Mouse (Mus musculus) gastrocnemius, postnatal 14 days (tissue): ENCODE data around the gene Zfp651. TPM values are rescaled to one million over a fixed set of nuclear protein-coding genes. Genes with fewer than 3 reads are reported as not detected.

Source experiments
- DNase-seq: peaks from one replicate; pipeline ENCODE4 v3.0.0; 2021; ENCODE audit warnings: mixed read lengths
- intact Hi-C: fragments of 180-260 bp; cut with DNase I; formaldehyde crosslinking; loops from one replicate; pipeline ENCODE4 v1.15.1; 2025; ENCODE audit warnings: low total_unique reads
- total RNA-seq, 2 experiments: library from RNA; stranded (reverse); gene quantifications; 2 replicates each; pipeline ENCODE4 v1.2.3; 2021

Zfp651 gene
- total RNA-seq, 2 experiments from 2014 or later: 51.5 to 56.1 TPM

- intact Hi-C loops: no loop called here
- DNase-seq: no peak
Observed at GRCm38 (mm10) chr9:121802747-121803146, 43.6 kb downstream of the Zfp651 start.

GRCm38 (mm10) chr9:121807546-121807945 lies 48.4 kb downstream of the Zfp651 start:
- no peak for DNase-seq
- intact Hi-C loops: no loop called here

GRCm38 (mm10) chr9:121807947-121808346 lies 48.8 kb downstream of the Zfp651 start:
- intact Hi-C loops: no loop called here
- DNase-seq: no peak

- intact Hi-C loops: no loop called here
- no peak for DNase-seq
Observed at GRCm38 (mm10) chr9:121808511-121808910, 49.4 kb downstream of the Zfp651 start.

- DNase-seq: no peak
Observed at GRCm38 (mm10) chr9:121810081-121810821, 51.1 kb downstream of the Zfp651 start.

GRCm38 (mm10) chr9:121815183-121815582 lies 56.1 kb downstream of the Zfp651 start:
- intact Hi-C loops: no loop called here

More at GRCm38 (mm10) chr9:121810081-121810821, 51.1 kb downstream of the Zfp651 start:
- intact Hi-C loops: no loop called here

GRCm38 (mm10) chr9:121819073-121819770 lies 60.1 kb downstream of the Zfp651 start:
- no peak for DNase-seq
- intact Hi-C loops: no loop called here

More at GRCm38 (mm10) chr9:121815183-121815582, 56.1 kb downstream of the Zfp651 start:
- DNase-seq: no peak

GRCm38 (mm10) chr9:121819771-121820471 lies 60.8 kb downstream of the Zfp651 start:
- intact Hi-C loops: no loop called here
- no peak for DNase-seq

- no peak for DNase-seq
- intact Hi-C loops: no loop called here
Observed at GRCm38 (mm10) chr9:121820765-121821164, 61.6 kb downstream of the Zfp651 start.

Other genes starting within 250 kb of the Zfp651 start
- gene Lyzl4, start 117.2 kb upstream of the Zfp651 start, total RNA-seq: under 1 TPM in 1 of 2 experiments, not detected in 1; 0.45 TPM
- 1 to 10 TPM; 1.1 to 1.2 TPM for gene Vipr1, start 116.6 kb upstream of the Zfp651 start, total RNA-seq
- gene Sec22c, start 53.8 kb upstream of the Zfp651 start, total RNA-seq: 1 to 10 TPM; 3.1 to 6.1 TPM
- gene Ss18l2, start 49.0 kb upstream of the Zfp651 start, total RNA-seq: 10 to 100 TPM; 89.3 to 93.6 TPM
- gene Nktr, start 40.2 kb upstream of the Zfp651 start, total RNA-seq: 10 to 100 TPM; 24.2 to 29.9 TPM
- gene Klhl40, start 18.3 kb downstream of the Zfp651 start, total RNA-seq: 100 to 1,000 TPM; 116 to 158 TPM
- gene Hhatl, start 33.2 kb downstream of the Zfp651 start, total RNA-seq: 100 to 1,000 TPM; 276 to 284 TPM
- under 1 TPM; 0.22 to 0.35 TPM for gene Ccdc13, start 80.1 kb downstream of the Zfp651 start, total RNA-seq
- 100 to 1,000 TPM in 1 of 2 experiments, 10 to 100 TPM in 1; 97.2 to 109 TPM for gene Higd1a, start 99.0 kb downstream of the Zfp651 start, total RNA-seq
- gene Ackr2, start 139.0 kb downstream of the Zfp651 start, total RNA-seq: 1 to 10 TPM; 2.2 to 2.8 TPM
- gene Cyp8b1, start 157.0 kb downstream of the Zfp651 start, total RNA-seq: not detected
- gene Fam198a, start 191.7 kb downstream of the Zfp651 start, total RNA-seq: 1 to 10 TPM; 3.1 to 4.3 TPM
- gene Pomgnt2, start 237.8 kb downstream of the Zfp651 start, total RNA-seq: 1 to 10 TPM; 7.1 to 9.0 TPM